ENCODE assay signal across 8 mouse cellular contexts in the genomic region with DNA sequence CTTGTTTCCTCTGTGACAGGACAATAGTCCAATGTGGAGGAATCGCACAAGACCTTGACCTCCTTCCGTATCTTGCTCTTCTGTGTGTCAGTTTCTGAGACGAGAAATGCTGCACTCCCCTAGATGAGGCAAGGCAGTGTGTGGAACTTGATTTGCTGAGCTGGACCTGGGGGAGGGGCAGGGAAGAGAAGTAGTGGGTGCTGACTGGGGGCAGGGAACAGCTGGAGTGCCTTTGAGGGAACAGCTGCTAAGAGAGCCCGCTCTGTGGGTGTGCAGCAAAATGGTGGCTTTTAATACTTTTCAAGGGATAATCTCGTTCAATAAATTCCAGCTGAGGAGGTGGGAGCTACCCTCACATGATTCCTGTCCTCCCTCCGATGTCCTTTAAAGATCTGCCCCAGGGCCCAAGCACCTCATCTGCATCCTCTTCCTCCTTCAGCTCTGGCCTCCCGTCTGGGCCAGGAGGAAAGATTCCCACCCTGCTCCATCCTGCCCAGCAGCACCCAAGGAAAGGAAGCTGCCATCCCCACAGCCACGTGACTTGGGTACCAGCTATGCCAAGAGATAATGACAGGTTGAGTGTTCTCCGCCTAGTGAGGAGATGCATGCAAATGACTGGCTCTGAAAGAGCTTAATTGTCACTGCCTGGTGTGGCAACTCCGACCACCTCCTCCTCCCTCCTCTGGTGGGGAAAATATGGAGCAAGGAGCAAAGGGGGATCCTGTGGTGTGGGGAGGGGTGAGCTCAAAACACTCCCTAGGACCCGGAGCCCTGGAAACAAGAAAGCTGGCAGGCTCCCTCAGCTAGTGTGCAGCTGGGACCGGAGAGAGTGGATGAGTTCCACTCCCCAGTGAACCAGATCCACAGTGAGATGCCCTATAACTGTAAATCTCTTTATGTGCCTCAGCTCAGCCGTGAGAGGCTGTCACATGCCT.
DNase-seq lines count a peak whose midpoint lies in the region; ATAC-seq lines count a peak whose summit lies in the region.
"Had no signal": no experiment of that assay in that cellular context is flagged by ENCODE, and none has a peak within 500 bp of the region (broad histone marks: within the 10 kb centered on the region; RNA-seq: fewer than 3 reads in every experiment).

No protein-coding gene starts in this region.

- no peaks in the 10 kb centered on the region for H3K27me3 ChIP-seq in hindbrain, embryonic 13.5 days
- H3K27me3 ChIP-seq in midbrain, embryonic 12.5 days, result 0 out of 2 replicates have a peak, but pooled peaks cover 3% of the 10 kb centered on the region
- no peaks in the 10 kb centered on the region for H3K27me3 ChIP-seq in intestine, embryonic 16.5 days (replicated peaks; ENCODE audit: control insufficient read depth, insufficient read depth, low read length)

- H3K27ac ChIP-seq in hindbrain, embryonic 13.5 days, result peak overlapping the region; percentile 88
- peak overlapping the region; percentile 60 for H3K27ac ChIP-seq in midbrain, embryonic 12.5 days (replicated peaks)
- H3K27ac ChIP-seq in intestine, embryonic 16.5 days (ENCODE audit: low read length), result no peak overlapping the region

- H3K9me3 ChIP-seq in hindbrain, embryonic 13.5 days, result no peaks in the 10 kb centered on the region
- no peaks in the 10 kb centered on the region for H3K9me3 ChIP-seq in midbrain, embryonic 12.5 days
- no peaks in the 10 kb centered on the region for H3K9me3 ChIP-seq in intestine, embryonic 16.5 days (ENCODE audit: control insufficient read depth, low read length)

- no peak overlapping the region for H3K4me3 ChIP-seq in hindbrain, embryonic 13.5 days
- no peak overlapping the region for H3K4me3 ChIP-seq in midbrain, embryonic 12.5 days
- H3K4me3 ChIP-seq in intestine, embryonic 16.5 days (ENCODE audit: low read length), result no peak overlapping the region

- 24% methylated on average over 13 of the region's 13 CpGs for WGBS in hindbrain, embryonic 13.5 days
- whole genome bisulfite sequencing in midbrain, embryonic 12.5 days, result 30% methylated on average over 13 of the region's 13 CpGs
- 38% methylated on average over 13 of the region's 13 CpGs for WGBS in intestine, embryonic 16.5 days

- H3K36me3 ChIP-seq in hindbrain, embryonic 13.5 days, result no peaks in the 10 kb centered on the region
- no peaks in the 10 kb centered on the region for H3K36me3 ChIP-seq in midbrain, embryonic 12.5 days
- H3K36me3 ChIP-seq in intestine, embryonic 16.5 days (ENCODE audit: control insufficient read depth, insufficient read depth, low read length), result no peaks in the 10 kb centered on the region

- peak; percentile 78 for ATAC-seq in hindbrain, embryonic 13.5 days (ENCODE audit: low FRiP score)
- peak; percentile 30; the same call in 1 of the 2 replicates for ATAC-seq in midbrain, embryonic 12.5 days (ENCODE audit: low FRiP score, low read depth)
- ATAC-seq in intestine, embryonic 16.5 days, result no peak
- ATAC-seq in CD4-positive, CD25-positive, alpha-beta regulatory T cell, adult 4 months, result no peak

- peaks cover 49% of the 10 kb centered on the region for H3K4me1 ChIP-seq in hindbrain, embryonic 13.5 days (replicated peaks)
- peaks cover 28% of the 10 kb centered on the region for H3K4me1 ChIP-seq in midbrain, embryonic 12.5 days
- no peaks in the 10 kb centered on the region for H3K4me1 ChIP-seq in intestine, embryonic 16.5 days (ENCODE audit: control insufficient read depth, insufficient read depth, low read length)

- peak; percentile 25 for DNase-seq in lung, postnatal 10 days
- no peak for DNase-seq in lung, postnatal 25 days (ENCODE audit: low spot score)
- no peak for DNase-seq in ovary, postnatal 10 days (ENCODE audit: low spot score)
- DNase-seq: spleen, adult 18-20 months had no signal

- no peak overlapping the region for H3K4me2 ChIP-seq in hindbrain, embryonic 13.5 days
- H3K4me2 ChIP-seq in midbrain, embryonic 12.5 days (replicated peaks), result no peak overlapping the region
- H3K4me2 ChIP-seq in intestine, embryonic 16.5 days (ENCODE audit: low read depth, low read length), result no peak overlapping the region

- H3K9ac ChIP-seq in hindbrain, embryonic 13.5 days, result 0 out of 2 replicates have a peak overlapping the region, but pooled peaks have one; percentile 6
- H3K9ac ChIP-seq in midbrain, embryonic 12.5 days (replicated peaks), result no peak overlapping the region
- no peak overlapping the region for H3K9ac ChIP-seq in intestine, embryonic 16.5 days (ENCODE audit: low read depth, low read length)

Comparison
In these comparisons a context has a peak if more than half of its experiments do, and no peak if none do; other contexts are left out.
1. ATAC-seq: peak in hindbrain, embryonic 13.5 days (single experiment) and midbrain, embryonic 12.5 days (single experiment); none in intestine, embryonic 16.5 days (single experiment) and CD4-positive, CD25-positive, alpha-beta regulatory T cell, adult 4 months (single experiment).